Mouse (Mus musculus): ENCODE data around the gene Paqr7. TPM values are rescaled to one million over a fixed set of nuclear protein-coding genes. Genes with fewer than 3 reads are reported as not detected.

Gene Paqr7
- total RNA-seq, 4 experiments from 2014 or later: 2.8 to 5.5 (median 5.0) TPM

Small RNAs within 50 kb of the gene (microRNA-seq; reads per million reads assigned to microRNA genes)
- not detected for gene Gm23634

Other genes with a start within 250 kb of the Paqr7 start
- gene Gm30191, start 249.8 kb upstream of the Paqr7 start, total RNA-seq (2022): not detected
- gene Grrp1, start 242.6 kb upstream of the Paqr7 start, total RNA-seq (2022): 1 to 10 TPM; 1.7 to 2.5 (median 1.8) TPM
- 1 to 10 TPM; 2.5 to 4.1 (median 3.4) TPM for gene Pdik1l, start 208.8 kb upstream of the Paqr7 start, total RNA-seq (2022)
- gene Trim63, start 181.6 kb upstream of the Paqr7 start, total RNA-seq (2022): 100 to 1,000 TPM; 202 to 681 (median 229) TPM
- 10 to 100 TPM in 2 of 4 experiments, 1 to 10 TPM in 2; 3.4 to 20.1 (median 11.8) TPM for gene Slc30a2, start 153.5 kb upstream of the Paqr7 start, total RNA-seq (2022)
- gene Extl1, start 112.8 kb upstream of the Paqr7 start, total RNA-seq (2022): 10 to 100 TPM; 22.2 to 36.1 (median 29.7) TPM
- 1 to 10 TPM; 2.2 to 2.8 (median 2.5) TPM for gene Pafah2, start 100.4 kb upstream of the Paqr7 start, total RNA-seq (2022)
- 1 to 10 TPM; 2.7 to 4.4 (median 2.8) TPM for gene Stmn1, start 28.4 kb upstream of the Paqr7 start, total RNA-seq (2022)
- gene Aunip, start 14.3 kb downstream of the Paqr7 start, total RNA-seq (2022): not detected
- gene Mtfr1l, start 38.7 kb downstream of the Paqr7 start, total RNA-seq (2022): 100 to 1,000 TPM; 129 to 173 (median 151) TPM
- 1 to 10 TPM; 2.8 to 3.8 (median 3.2) TPM for gene Selenon, start 55.5 kb downstream of the Paqr7 start, total RNA-seq (2022)
- gene Man1c1, start 207.6 kb downstream of the Paqr7 start, total RNA-seq (2022): 1 to 10 TPM; 1.8 to 2.7 (median 2.1) TPM